Mouse (Mus musculus): Measurements from ENCODE around the gene Gp1bb. TPM values are rescaled to one million over a fixed set of nuclear protein-coding genes. Genes with fewer than 3 reads are reported as not detected.
A peak's percentile ranks its signal among the peaks of the same experiment; 100 is the strongest.

The Gp1bb gene
- polyA plus RNA-seq, 1 experiment from 2014 or later: 9.6 TPM

DNA sequence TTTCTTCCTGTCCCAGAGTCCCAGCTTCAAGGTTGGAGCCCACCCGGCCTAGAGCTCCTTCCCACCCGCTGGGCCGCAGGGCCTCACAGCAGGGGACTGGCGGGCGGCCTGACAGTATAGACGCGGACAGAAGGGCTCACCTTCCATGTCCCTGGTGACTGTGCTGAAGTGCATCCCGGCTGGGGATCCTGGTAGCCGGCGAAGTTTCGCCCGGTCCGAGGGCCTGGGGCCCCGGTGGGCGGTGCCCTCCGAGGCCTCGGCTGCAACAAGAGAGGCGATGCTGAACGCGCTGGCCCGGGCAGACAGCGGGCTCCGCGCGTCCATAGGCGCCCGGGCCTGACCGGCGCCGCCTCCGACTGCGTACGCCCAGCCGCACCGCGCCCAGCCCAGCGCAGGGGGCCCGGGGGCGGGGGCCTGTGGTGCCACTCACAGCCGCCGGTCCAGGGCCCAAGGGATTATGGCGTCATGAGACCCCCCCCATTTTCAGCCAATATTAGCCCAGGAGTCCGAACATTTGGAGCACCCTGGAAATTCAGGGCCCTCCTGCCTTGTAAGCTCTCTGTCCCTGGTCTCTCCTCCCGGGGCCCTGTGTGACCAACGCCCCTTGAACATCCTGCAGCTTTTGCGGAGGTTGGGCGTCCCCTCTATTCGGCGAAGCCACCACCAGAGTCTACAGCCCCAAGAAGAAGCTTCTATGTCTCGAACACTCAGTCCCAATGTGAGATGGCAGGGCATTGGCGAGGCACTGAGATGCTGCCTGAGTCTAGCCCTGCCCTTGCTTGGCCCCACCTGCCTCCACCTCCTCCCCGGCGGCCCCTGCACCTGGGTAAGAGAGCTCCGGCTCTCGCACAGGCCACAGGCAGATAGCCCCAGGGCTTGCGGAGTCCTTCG, 34.1 kb downstream of the Gp1bb start:
- under 1% methylated on average over 54 of the region's 57 CpGs for WGBS
- ATAC-seq (no peak), DNase-seq (ENCODE audit: low spot score) (no peak)
- Histone ChIP-seq H3K4me3 (ENCODE audit: low read depth, low read length) (no peak overlapping the region), H3K36me3 (ENCODE audit: control insufficient read depth, insufficient read depth, low read length) (no peaks in the 10 kb centered on the region), H3K9ac (ENCODE audit: low read length) (no peak overlapping the region), H3K4me1 (ENCODE audit: control insufficient read depth, insufficient read depth, low read length) (peaks cover 6% of the 10 kb centered on the region), H3K4me2 (ENCODE audit: low read length) (peak overlapping the region; percentile 29), H3K27me3 (replicated peaks; ENCODE audit: control insufficient read depth, insufficient read depth, low read length) (peaks cover 96% of the 10 kb centered on the region), H3K27ac (ENCODE audit: low read depth, low read length) (no peak overlapping the region), H3K9me3 (replicated peaks; ENCODE audit: control insufficient read depth, low read length) (no peaks in the 10 kb centered on the region)

- DNase-seq (ENCODE audit: low spot score): no peak
- Histone ChIP-seq H3K36me3 (ENCODE audit: control insufficient read depth, insufficient read depth, low read length) (no peaks in the 10 kb centered on the region), H3K4me3 (ENCODE audit: low read depth, low read length) (peak overlapping the region; percentile 30), H3K4me2 (ENCODE audit: low read length) (peak overlapping the region; percentile 50), H3K9me3 (replicated peaks; ENCODE audit: control insufficient read depth, low read length) (no peaks in the 10 kb centered on the region), H3K4me1 (ENCODE audit: control insufficient read depth, insufficient read depth, low read length) (peaks cover 6% of the 10 kb centered on the region), H3K27me3 (replicated peaks; ENCODE audit: control insufficient read depth, insufficient read depth, low read length) (peaks cover 100% of the 10 kb centered on the region), H3K9ac (ENCODE audit: low read length) (no peak overlapping the region), H3K27ac (ENCODE audit: low read depth, low read length) (no peak overlapping the region)
- 1% methylated on average over 17 of the region's 62 CpGs for WGBS
- ATAC-seq: no peak
These were observed 35.2 kb downstream of the Gp1bb start for GRCm38 (mm10) chr16:18586906-18587546.

DNA sequence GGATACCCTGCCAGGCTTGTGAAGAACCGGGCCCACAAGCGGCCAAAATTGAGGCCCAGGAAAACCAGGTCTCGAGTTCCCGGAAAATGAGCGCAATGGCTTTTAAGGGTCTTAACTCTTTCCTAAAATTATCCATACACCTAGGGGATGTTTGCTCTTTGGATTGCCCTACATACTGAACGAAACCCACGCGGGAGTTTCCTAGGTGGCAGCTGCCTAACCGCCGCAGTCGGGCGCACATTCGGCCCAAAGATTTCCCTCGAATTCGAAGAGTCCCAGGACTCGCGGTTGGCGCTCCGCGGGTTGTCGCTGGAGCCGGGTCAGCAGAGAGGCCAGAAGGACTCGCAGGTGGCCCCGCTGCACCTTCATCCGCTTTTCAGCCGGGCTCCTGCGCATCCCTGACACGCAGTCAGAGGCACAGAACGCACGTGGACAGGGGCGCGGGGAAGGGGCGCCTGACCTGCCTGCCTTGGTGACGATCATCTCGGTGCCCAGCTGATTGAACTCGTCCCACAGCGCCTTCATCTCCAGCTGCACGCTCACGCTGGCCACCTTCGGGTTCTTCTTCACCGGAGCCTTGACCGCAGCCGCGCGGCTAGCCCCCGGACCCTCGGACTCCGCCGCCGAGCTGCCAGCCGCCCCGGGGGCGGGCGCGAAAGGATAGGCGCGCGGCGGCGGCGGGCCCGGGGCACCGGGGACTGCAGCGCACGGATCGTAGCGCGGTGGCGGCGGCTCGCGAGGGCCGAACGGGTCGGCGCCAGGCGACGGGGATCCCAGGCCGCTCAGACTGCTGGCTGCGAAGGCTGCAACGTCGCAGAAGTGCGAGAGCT, 35.9 kb downstream of the Gp1bb start:
- peaks cover 6% of the 10 kb centered on the region for H3K4me1 ChIP-seq (ENCODE audit: control insufficient read depth, insufficient read depth, low read length)
- ATAC-seq (no peak), DNase-seq (ENCODE audit: low spot score) (no peak)
- H3K4me3 ChIP-seq (ENCODE audit: low read depth, low read length): peak overlapping the region; percentile 30
- H3K9me3 ChIP-seq (replicated peaks; ENCODE audit: control insufficient read depth, low read length): no peaks in the 10 kb centered on the region
- under 1% methylated on average over 83 of the region's 83 CpGs for WGBS
- peak overlapping the region; percentile 43 for H3K9ac ChIP-seq (ENCODE audit: low read length)
- peaks cover 100% of the 10 kb centered on the region for H3K27me3 ChIP-seq (replicated peaks; ENCODE audit: control insufficient read depth, insufficient read depth, low read length)
- H3K36me3 ChIP-seq (ENCODE audit: control insufficient read depth, insufficient read depth, low read length): no peaks in the 10 kb centered on the region
- no peak overlapping the region for H3K27ac ChIP-seq (ENCODE audit: low read depth, low read length)
- H3K4me2 ChIP-seq (ENCODE audit: low read length): peak overlapping the region; percentile 50

DNA sequence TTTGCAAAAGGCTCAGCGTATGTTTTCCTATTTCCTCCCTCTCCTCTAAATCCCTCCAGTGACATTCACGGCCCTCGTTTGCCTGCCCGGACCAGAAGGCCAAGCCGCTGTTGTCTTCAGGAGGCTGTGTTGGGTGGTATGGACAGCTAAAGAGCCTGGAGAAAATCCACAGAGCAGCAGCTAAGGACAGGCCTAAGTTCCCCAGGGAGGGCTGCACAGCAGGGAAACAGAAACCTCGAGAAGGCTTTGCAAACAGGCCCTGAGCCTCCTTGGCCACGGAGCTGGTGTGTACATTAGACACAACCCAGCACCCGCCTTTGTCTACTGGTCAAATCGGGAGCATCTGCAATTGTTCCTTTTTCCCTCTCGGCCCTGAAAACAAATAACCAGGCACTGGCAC, 36.5 kb downstream of the Gp1bb start:
- H3K4me1 ChIP-seq (ENCODE audit: control insufficient read depth, insufficient read depth, low read length): peaks cover 6% of the 10 kb centered on the region
- H3K4me3 ChIP-seq (ENCODE audit: low read depth, low read length): peak overlapping the region; percentile 30; the same call in 1 of the 2 replicates
- no peaks in the 10 kb centered on the region for H3K36me3 ChIP-seq (ENCODE audit: control insufficient read depth, insufficient read depth, low read length)
- DNase-seq (ENCODE audit: low spot score): no peak
- H3K4me2 ChIP-seq (ENCODE audit: low read length): no peak overlapping the region
- no peak for ATAC-seq
- WGBS: 5% methylated on average over 10 of the region's 10 CpGs
- H3K27ac ChIP-seq (ENCODE audit: low read depth, low read length): no peak overlapping the region
- peaks cover 99% of the 10 kb centered on the region for H3K27me3 ChIP-seq (replicated peaks; ENCODE audit: control insufficient read depth, insufficient read depth, low read length)
- H3K9me3 ChIP-seq (replicated peaks; ENCODE audit: control insufficient read depth, low read length): no peaks in the 10 kb centered on the region
- H3K9ac ChIP-seq (ENCODE audit: low read length): peak overlapping the region; percentile 8; the same call in 1 of the 2 replicates

GRCm38 (mm10) chr16:18584901-18585510, 37.2 kb downstream of the Gp1bb start:
- no peak for ATAC-seq
- DNase-seq (ENCODE audit: low spot score): no peak
- Histone ChIP-seq H3K4me3 (ENCODE audit: low read depth, low read length) (no peak overlapping the region), H3K27ac (ENCODE audit: low read depth, low read length) (no peak overlapping the region), H3K4me1 (ENCODE audit: control insufficient read depth, insufficient read depth, low read length) (peaks cover 2% of the 10 kb centered on the region), H3K4me2 (ENCODE audit: low read length) (no peak overlapping the region), H3K9me3 (replicated peaks; ENCODE audit: control insufficient read depth, low read length) (no peaks in the 10 kb centered on the region), H3K9ac (ENCODE audit: low read length) (no peak overlapping the region), H3K36me3 (ENCODE audit: control insufficient read depth, insufficient read depth, low read length) (no peaks in the 10 kb centered on the region), H3K27me3 (replicated peaks; ENCODE audit: control insufficient read depth, insufficient read depth, low read length) (peaks cover 99% of the 10 kb centered on the region)
- WGBS: 6% methylated on average over 10 of the region's 10 CpGs

DNA sequence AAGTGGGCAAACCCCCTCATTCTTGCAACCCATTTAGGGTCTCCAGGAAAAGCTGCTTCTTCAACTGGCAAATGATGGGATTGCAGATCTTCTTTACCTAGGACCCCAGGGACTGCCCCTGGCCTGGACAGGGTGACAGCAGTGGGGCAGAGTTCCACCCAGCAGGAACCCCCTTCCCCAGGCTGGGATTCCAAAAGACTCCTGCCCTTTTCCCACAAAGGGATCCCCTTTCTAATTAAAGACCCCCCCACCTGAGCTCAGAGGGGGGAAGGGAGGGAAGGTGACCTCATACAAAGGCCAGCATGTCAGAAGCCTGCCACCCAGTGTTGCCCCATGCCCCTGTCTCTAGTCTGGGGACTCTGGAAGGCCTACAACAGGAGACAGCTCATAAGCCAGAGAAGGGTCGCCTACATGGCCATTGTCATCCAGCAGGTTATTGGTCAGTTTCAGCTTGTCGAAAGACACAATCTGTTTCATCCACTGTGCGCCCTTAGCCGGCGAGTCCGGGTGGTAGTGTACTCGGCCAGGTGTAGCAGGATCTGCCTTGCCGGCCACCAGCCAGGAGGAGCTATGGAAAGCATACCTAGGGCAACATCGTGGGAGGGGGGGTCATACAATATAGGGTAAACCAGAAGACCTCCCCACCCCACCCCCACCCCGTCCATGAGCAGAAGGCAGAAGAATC, 38.4 kb downstream of the Gp1bb start:
- Histone ChIP-seq H3K4me2 (ENCODE audit: low read length) (no peak overlapping the region), H3K27me3 (replicated peaks; ENCODE audit: control insufficient read depth, insufficient read depth, low read length) (peaks cover 96% of the 10 kb centered on the region), H3K9me3 (replicated peaks; ENCODE audit: control insufficient read depth, low read length) (no peaks in the 10 kb centered on the region), H3K4me3 (ENCODE audit: low read depth, low read length) (no peak overlapping the region), H3K27ac (ENCODE audit: low read depth, low read length) (no peak overlapping the region), H3K9ac (ENCODE audit: low read length) (no peak overlapping the region), H3K36me3 (ENCODE audit: control insufficient read depth, insufficient read depth, low read length) (no peaks in the 10 kb centered on the region), H3K4me1 (ENCODE audit: control insufficient read depth, insufficient read depth, low read length) (peaks cover 2% of the 10 kb centered on the region)
- DNase-seq (ENCODE audit: low spot score) (no peak), ATAC-seq (no peak)
- WGBS: 5% methylated on average over 10 of the region's 10 CpGs

- Histone ChIP-seq H3K9ac (ENCODE audit: low read length) (no peak overlapping the region), H3K4me2 (ENCODE audit: low read length) (no peak overlapping the region), H3K9me3 (replicated peaks; ENCODE audit: control insufficient read depth, low read length) (no peaks in the 10 kb centered on the region), H3K4me3 (ENCODE audit: low read depth, low read length) (no peak overlapping the region), H3K4me1 (ENCODE audit: control insufficient read depth, insufficient read depth, low read length) (peaks cover 2% of the 10 kb centered on the region), H3K27me3 (replicated peaks; ENCODE audit: control insufficient read depth, insufficient read depth, low read length) (peaks cover 95% of the 10 kb centered on the region), H3K27ac (ENCODE audit: low read depth, low read length) (no peak overlapping the region), H3K36me3 (ENCODE audit: control insufficient read depth, insufficient read depth, low read length) (no peaks in the 10 kb centered on the region)
- DNase-seq (ENCODE audit: low spot score) (no peak), ATAC-seq (no peak)
- WGBS: 6% methylated on average over 10 of the region's 10 CpGs
These were observed 39.0 kb downstream of the Gp1bb start for GRCm38 (mm10) chr16:18583169-18583568.

Data from forebrain, embryonic 14.5 days (tissue).